Mouse (Mus musculus): Measurements from ENCODE around the gene Ptgr2.

DNA sequence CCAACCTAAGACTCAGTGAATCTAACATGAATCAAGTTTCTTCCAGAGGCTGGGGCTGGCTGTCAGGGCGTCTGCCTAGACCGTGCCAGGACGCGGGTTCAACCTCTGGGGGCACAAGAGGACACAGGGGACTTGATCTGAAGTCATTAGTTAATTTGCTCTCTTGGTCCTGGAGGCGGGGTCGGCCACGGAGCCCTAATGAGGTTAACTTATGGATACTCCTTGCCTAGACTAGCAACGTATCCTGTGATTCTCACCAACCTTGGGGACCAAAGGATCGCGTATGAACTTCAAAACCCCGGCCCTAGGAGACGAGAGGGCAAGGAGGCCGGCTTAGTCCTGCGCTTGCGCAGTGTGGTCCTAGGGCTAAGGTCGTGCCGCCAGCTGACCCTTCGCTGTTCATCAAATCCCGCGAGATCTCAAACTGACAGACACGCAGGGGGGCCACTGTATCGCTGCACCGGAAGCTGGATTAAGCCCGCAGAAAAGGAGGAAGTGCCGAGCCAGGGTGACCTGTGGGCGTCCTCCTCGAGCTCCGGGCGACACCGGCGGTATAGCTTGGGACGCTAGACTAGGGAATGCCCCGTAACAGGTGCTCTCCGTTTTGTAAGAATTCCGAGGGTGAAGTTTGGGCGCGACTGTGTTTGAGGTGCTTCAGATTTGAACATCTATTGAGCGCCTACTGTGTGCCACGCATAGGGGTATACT, at the start of gene Ptgr2:
- TF ChIP-seq CTCF (IDR thresholded peaks at IDR 0.05; ENCODE audit: control insufficient read depth, insufficient read depth, low read length) (no peak), POLR2A (IDR thresholded peaks at IDR 0.05; ENCODE audit: borderline replicate concordance, control insufficient read depth, low read depth, low read length) (peak; percentile 97)
